Mouse (Mus musculus): ENCODE results near the gene Ttc9b. TPM values are rescaled to one million over a fixed set of nuclear protein-coding genes. Genes with fewer than 3 reads are reported as not detected.

Ttc9b gene
- total RNA-seq, 1 experiment = 0.54 TPM

- DNase-seq (ENCODE audit: low read depth, low spot score) = no peak
- H3K4me3 ChIP-seq (ENCODE audit: insufficient read depth in 1 of 2, low read depth in 1 of 2, low read length in 2 of 2, poor library complexity in 1 of 2, severe bottlenecking in 1 of 2) = no peak overlapping the region
- TF ChIP-seq CHD2 (IDR thresholded peaks at IDR 0.05; ENCODE audit: low read depth, low read length) (no peak), HCFC1 (IDR thresholded peaks at IDR 0.05; ENCODE audit: borderline replicate concordance, insufficient read depth, low read length) (no peak), ZC3H11A (IDR thresholded peaks at IDR 0.05; ENCODE audit: borderline replicate concordance, low read depth, low read length) (no peak), MAFK (IDR thresholded peaks at IDR 0.05; ENCODE audit: insufficient read depth, low read depth, low read length) (no peak), ZNF384 (IDR thresholded peaks at IDR 0.05; ENCODE audit: low read depth, low read length) (no peak)
- peaks cover 0 to 3% of the 10 kb centered on the region in 2 experiments; a peak in 1 of 4 replicates for H3K4me1 ChIP-seq (ENCODE audit: control insufficient read depth in 2 of 2, insufficient read depth in 2 of 2, low read length in 2 of 2, poor library complexity in 1 of 2)
- no peaks in the 10 kb centered on the region for H3K36me3 ChIP-seq (ENCODE audit: control insufficient read depth, insufficient read depth, low read length, poor library complexity, severe bottlenecking)
- H3K27ac ChIP-seq (ENCODE audit: insufficient read depth, low read depth, low read length, poor library complexity, severe bottlenecking) = no peak overlapping the region; the same call in 1 of the 2 replicates
- no peak overlapping the region for H3K9ac ChIP-seq (ENCODE audit: insufficient read depth, low read depth, low read length, poor library complexity, severe bottlenecking)
- H3K9me3 ChIP-seq (ENCODE audit: control insufficient read depth, insufficient read depth, low read depth, low read length) = no peaks in the 10 kb centered on the region
- in situ Hi-C loops (cut with MboI; ENCODE audit: low sequenced_read_pairs in 2 of 2, unreplicated experiment in 2 of 2) = loop anchor here in 1 of 2 experiments (10.0 kb wide), 1 partner anchor 70 kb away; no protein-coding TSS in a partner anchor
These were observed 1.0 kb downstream of the Ttc9b start for GRCm38 (mm10) chr7:27654607-27655276.

- TF ChIP-seq CHD2 (IDR thresholded peaks at IDR 0.05; ENCODE audit: low read depth, low read length) = no peak
- TF ChIP-seq ZC3H11A (IDR thresholded peaks at IDR 0.05; ENCODE audit: borderline replicate concordance, low read depth, low read length) = no peak
- TF ChIP-seq MAFK (IDR thresholded peaks at IDR 0.05; ENCODE audit: insufficient read depth, low read depth, low read length) = no peak
- no peak for TF ChIP-seq ZNF384 (IDR thresholded peaks at IDR 0.05; ENCODE audit: low read depth, low read length)
- no peak for TF ChIP-seq HCFC1 (IDR thresholded peaks at IDR 0.05; ENCODE audit: borderline replicate concordance, insufficient read depth, low read length)
- Histone ChIP-seq H3K9ac (ENCODE audit: insufficient read depth, low read depth, low read length, poor library complexity, severe bottlenecking) (no peak overlapping the region), H3K27ac (ENCODE audit: insufficient read depth, low read depth, low read length, poor library complexity, severe bottlenecking) (no peak overlapping the region), H3K36me3 (ENCODE audit: control insufficient read depth, insufficient read depth, low read length, poor library complexity, severe bottlenecking) (no peaks in the 10 kb centered on the region), H3K4me3 (ENCODE audit: insufficient read depth in 1 of 2, low read depth in 1 of 2, low read length in 2 of 2, poor library complexity in 1 of 2, severe bottlenecking in 1 of 2) (no peak overlapping the region), H3K4me1 (ENCODE audit: control insufficient read depth in 2 of 2, insufficient read depth in 2 of 2, low read length in 2 of 2, poor library complexity in 1 of 2) (peaks cover 0 to 3% of the 10 kb centered on the region in 2 experiments; a peak in 1 of 4 replicates), H3K9me3 (ENCODE audit: control insufficient read depth, insufficient read depth, low read depth, low read length) (no peaks in the 10 kb centered on the region)
- no peak for DNase-seq (ENCODE audit: low read depth, low spot score)
- in situ Hi-C loops (cut with MboI; ENCODE audit: low sequenced_read_pairs in 2 of 2, unreplicated experiment in 2 of 2) = loop anchor here in 1 of 2 experiments (10.0 kb wide), 1 partner anchor 69 kb away; no protein-coding TSS in a partner anchor
These were observed 1.8 kb downstream of the Ttc9b start for GRCm38 (mm10) chr7:27655545-27655944.

GRCm38 (mm10) chr7:27656600-27656999 lies 2.9 kb downstream of the Ttc9b start:
- no peak for DNase-seq (ENCODE audit: low read depth, low spot score)
- Histone ChIP-seq H3K9ac (ENCODE audit: insufficient read depth, low read depth, low read length, poor library complexity, severe bottlenecking) (no peak overlapping the region), H3K4me1 (ENCODE audit: control insufficient read depth in 2 of 2, insufficient read depth in 2 of 2, low read length in 2 of 2, poor library complexity in 1 of 2) (peaks cover 0 to 3% of the 10 kb centered on the region in 2 experiments; a peak in 1 of 4 replicates), H3K4me3 (ENCODE audit: insufficient read depth in 1 of 2, low read depth in 1 of 2, low read length in 2 of 2, poor library complexity in 1 of 2, severe bottlenecking in 1 of 2) (no peak overlapping the region), H3K9me3 (ENCODE audit: control insufficient read depth, insufficient read depth, low read depth, low read length) (no peaks in the 10 kb centered on the region), H3K36me3 (ENCODE audit: control insufficient read depth, insufficient read depth, low read length, poor library complexity, severe bottlenecking) (no peaks in the 10 kb centered on the region), H3K27ac (ENCODE audit: insufficient read depth, low read depth, low read length, poor library complexity, severe bottlenecking) (no peak overlapping the region)
- no peak for TF ChIP-seq ZC3H11A (IDR thresholded peaks at IDR 0.05; ENCODE audit: borderline replicate concordance, low read depth, low read length)
- TF ChIP-seq MAFK (IDR thresholded peaks at IDR 0.05; ENCODE audit: insufficient read depth, low read depth, low read length) = no peak
- TF ChIP-seq ZNF384 (IDR thresholded peaks at IDR 0.05; ENCODE audit: low read depth, low read length) = no peak
- TF ChIP-seq HCFC1 (IDR thresholded peaks at IDR 0.05; ENCODE audit: borderline replicate concordance, insufficient read depth, low read length) = no peak
- in situ Hi-C loops (cut with MboI; ENCODE audit: low sequenced_read_pairs in 2 of 2, unreplicated experiment in 2 of 2) = loop anchor here in 1 of 2 experiments (10.0 kb wide), 1 partner anchor 68 kb away; no protein-coding TSS in a partner anchor

- no peaks in the 10 kb centered on the region for H3K9me3 ChIP-seq (ENCODE audit: control insufficient read depth, insufficient read depth, low read depth, low read length)
- H3K36me3 ChIP-seq (ENCODE audit: control insufficient read depth, insufficient read depth, low read length, poor library complexity, severe bottlenecking) = no peaks in the 10 kb centered on the region
- peak overlapping the region; percentile 28 for H3K9ac ChIP-seq (ENCODE audit: insufficient read depth, low read depth, low read length, poor library complexity, severe bottlenecking)
- TF ChIP-seq ZNF384 (IDR thresholded peaks at IDR 0.05; ENCODE audit: low read depth, low read length) = no peak
- no peak for TF ChIP-seq MAFK (IDR thresholded peaks at IDR 0.05; ENCODE audit: insufficient read depth, low read depth, low read length)
- peak overlapping the region; percentile 48 to 54; a peak in 3 of 4 replicates for H3K4me3 ChIP-seq (ENCODE audit: insufficient read depth in 1 of 2, low read depth in 1 of 2, low read length in 2 of 2, poor library complexity in 1 of 2, severe bottlenecking in 1 of 2)
- DNase-seq (ENCODE audit: low read depth, low spot score) = no peak
- no peak overlapping the region for H3K27ac ChIP-seq (ENCODE audit: insufficient read depth, low read depth, low read length, poor library complexity, severe bottlenecking)
- H3K4me1 ChIP-seq (ENCODE audit: control insufficient read depth in 2 of 2, insufficient read depth in 2 of 2, low read length in 2 of 2, poor library complexity in 1 of 2) = peaks cover 0 to 3% of the 10 kb centered on the region in 2 experiments; a peak in 1 of 4 replicates
- in situ Hi-C loops (cut with MboI; ENCODE audit: low sequenced_read_pairs in 2 of 2, unreplicated experiment in 2 of 2) = loop anchor here in 1 of 2 experiments (10.0 kb wide), 1 partner anchor 67 kb away; no protein-coding TSS in a partner anchor
These were observed 4.2 kb downstream of the Ttc9b start for GRCm38 (mm10) chr7:27657824-27658395.

All from ES-E14 (cell line).